Mouse (Mus musculus) cortical plate, adult 2 months (tissue): Measurements from ENCODE around the gene Chn1. TPM values are rescaled to one million over a fixed set of nuclear protein-coding genes. Genes with fewer than 3 reads are reported as not detected.
A peak's percentile ranks its signal among the peaks of the same experiment; 100 is the strongest.

Source experiments
- H3K27ac ChIP-seq: fragments of 200-500 bp; 2 replicates; pipeline ENCODE4 v1.5.1; 2012; ENCODE audit warnings: low read length, control low read depth, inconsistent platforms; ENCODE audit not compliant: insufficient read depth
- H3K4me1 ChIP-seq: fragments of 200-500 bp; 2 replicates; pipeline ENCODE4 v1.6.1; 2011; ENCODE audit warnings: low read length; ENCODE audit not compliant: control insufficient read depth, insufficient read depth
- H3K4me3 ChIP-seq: fragments of 200-500 bp; 2 replicates; pipeline ENCODE4 v1.5.1; 2011; ENCODE audit warnings: mild to moderate bottlenecking, low read length, control low read depth; ENCODE audit not compliant: insufficient read depth
- CTCF ChIP-seq: fragments of 200-500 bp; IDR thresholded peaks from 2 replicates; pipeline ENCODE4 v1.5.1; 2011; ENCODE audit warnings: mild to moderate bottlenecking, control low read depth, low read length; ENCODE audit not compliant: insufficient read depth; ENCODE audit errors: extremely low read depth
- POLR2A ChIP-seq: fragments of 200-500 bp; IDR thresholded peaks from 2 replicates; pipeline ENCODE4 v1.6.1; 2011; ENCODE audit warnings: mild to moderate bottlenecking, low read length, control low read depth; ENCODE audit not compliant: insufficient read depth; ENCODE audit errors: extremely low read depth
- polyA plus RNA-seq: library from polyadenylated mRNA; depleted of rRNA; stranded (reverse); fragments of >200 nt; gene quantifications from 2 replicates; pipeline ENCODE4 v1.2.3, GENCODE M21; 2012

Gene Chn1
- polyA plus RNA-seq, 1 experiment: 1,631 TPM

GRCm38 (mm10) chr2:73690783-73691604 lies 84.2 kb downstream of the Chn1 start:
- H3K27ac ChIP-seq: peak overlapping the region; percentile 42; the same call in 1 of the 2 replicates
- no peak overlapping the region for H3K4me3 ChIP-seq
- TF ChIP-seq POLR2A: no peak
- TF ChIP-seq CTCF: no peak
- H3K4me1 ChIP-seq: peaks cover 6% of the 10 kb centered on the region; the same call in 1 of the 2 replicates

GRCm38 (mm10) chr2:73682500-73682899 lies 92.6 kb downstream of the Chn1 start:
- no peak overlapping the region for H3K4me3 ChIP-seq
- TF ChIP-seq CTCF: no peak
- no peak for TF ChIP-seq POLR2A
- H3K27ac ChIP-seq: no peak overlapping the region

GRCm38 (mm10) chr2:73680425-73681027 lies 94.6 kb downstream of the Chn1 start:
- Histone ChIP-seq H3K4me1 (peaks cover 2% of the 10 kb centered on the region; the same call in 1 of the 2 replicates), H3K4me3 (no peak overlapping the region), H3K27ac (no peak overlapping the region)
- TF ChIP-seq POLR2A: no peak
- TF ChIP-seq CTCF: no peak

More at GRCm38 (mm10) chr2:73682500-73682899, 92.6 kb downstream of the Chn1 start:
- peaks cover 2% of the 10 kb centered on the region; the same call in 1 of the 2 replicates for H3K4me1 ChIP-seq

GRCm38 (mm10) chr2:73668608-73669007 lies 106.5 kb downstream of the Chn1 start:
- Histone ChIP-seq H3K4me3 (no peak overlapping the region), H3K27ac (no peak overlapping the region), H3K4me1 (no peaks in the 10 kb centered on the region)
- TF ChIP-seq POLR2A (no peak), CTCF (no peak)

- TF ChIP-seq POLR2A (no peak), CTCF (no peak)
- Histone ChIP-seq H3K27ac (0 out of 2 replicates have a peak overlapping the region, but pooled peaks have one; percentile 2), H3K4me3 (peak overlapping the region; percentile 99; the same call in 1 of the 2 replicates), H3K4me1 (no peaks in the 10 kb centered on the region)
Observed at GRCm38 (mm10) chr2:73660566-73661134, 114.5 kb downstream of the Chn1 start.

- no peaks in the 10 kb centered on the region for H3K4me1 ChIP-seq
- H3K4me3 ChIP-seq: peak overlapping the region; percentile 99
- TF ChIP-seq POLR2A (peak; percentile 99), CTCF (no peak)
- H3K27ac ChIP-seq: peak overlapping the region; percentile 53
Observed at GRCm38 (mm10) chr2:73659726-73660565, 115.2 kb downstream of the Chn1 start.

GRCm38 (mm10) chr2:73659041-73659440 lies 116.1 kb downstream of the Chn1 start:
- Histone ChIP-seq H3K27ac (peak overlapping the region; percentile 53), H3K4me1 (0 out of 2 replicates have a peak, but pooled peaks cover 1% of the 10 kb centered on the region), H3K4me3 (peak overlapping the region; percentile 99)

GRCm38 (mm10) chr2:73657961-73658360 lies 117.2 kb downstream of the Chn1 start:
- Histone ChIP-seq H3K4me3 (peak overlapping the region; percentile 50), H3K4me1 (0 out of 2 replicates have a peak, but pooled peaks cover 1% of the 10 kb centered on the region), H3K27ac (peak overlapping the region; percentile 82)
- no peak for TF ChIP-seq CTCF
- peak; percentile 46; the same call in 1 of the 2 replicates for TF ChIP-seq POLR2A

More at GRCm38 (mm10) chr2:73659041-73659440, 116.1 kb downstream of the Chn1 start:
- no peak for TF ChIP-seq CTCF
- peak; percentile 40; the same call in 1 of the 2 replicates for TF ChIP-seq POLR2A

- TF ChIP-seq CTCF (no peak), POLR2A (peak; percentile 80)
- H3K4me3 ChIP-seq: peak overlapping the region; percentile 50
- peak overlapping the region; percentile 82 for H3K27ac ChIP-seq
- 0 out of 2 replicates have a peak, but pooled peaks cover 1% of the 10 kb centered on the region for H3K4me1 ChIP-seq
Observed at GRCm38 (mm10) chr2:73657151-73657550, 118.0 kb downstream of the Chn1 start.
